Mouse (Mus musculus): ENCODE measurements at regions not wholly inside any gene's neighbourhood (a gene's known extent, or its start where the extent isn't known, plus 50 kb on each side); places are given as distances from the start of the nearest gene placed in this dataset.

- no peak overlapping the region for H3K27ac ChIP-seq (ENCODE audit: low read length)
- no peaks in the 10 kb centered on the region for H3K36me3 ChIP-seq (ENCODE audit: control insufficient read depth, insufficient read depth)
- no peak overlapping the region for H3K4me3 ChIP-seq (ENCODE audit: low read length)
- H3K4me1 ChIP-seq (ENCODE audit: control insufficient read depth, insufficient read depth, low read length), result peaks cover 7% of the 10 kb centered on the region; the same call in 1 of the 2 replicates
- H3K9me3 ChIP-seq (replicated peaks; ENCODE audit: control insufficient read depth, low read length), result peaks cover 9% of the 10 kb centered on the region
- no peak for ATAC-seq (replicated peaks; ENCODE audit: extremely low read depth, insufficient read depth, low FRiP score)
- no peak overlapping the region for H3K4me2 ChIP-seq (ENCODE audit: low read depth, low read length)
- no peaks in the 10 kb centered on the region for H3K27me3 ChIP-seq (ENCODE audit: control insufficient read depth, insufficient read depth, low read length)
- no peak overlapping the region for H3K9ac ChIP-seq (ENCODE audit: low read length)
- WGBS, result 89% methylated on average over 8 of the region's 8 CpGs
These were observed 745.1 kb upstream of the Gm19410 start for GRCm38 (mm10) chr8:35020480-35020879.

GRCm38 (mm10) chr8:35022649-35023048, 742.9 kb upstream of the Gm19410 start:
- Histone ChIP-seq H3K9me3 (replicated peaks; ENCODE audit: control insufficient read depth, low read length) (peaks cover 9% of the 10 kb centered on the region), H3K27me3 (ENCODE audit: control insufficient read depth, insufficient read depth, low read length) (no peaks in the 10 kb centered on the region), H3K27ac (ENCODE audit: low read length) (peak overlapping the region; percentile 23; the same call in 1 of the 2 replicates), H3K4me2 (ENCODE audit: low read depth, low read length) (peak overlapping the region; percentile 3; the same call in 1 of the 2 replicates), H3K4me1 (ENCODE audit: control insufficient read depth, insufficient read depth, low read length) (peaks cover 7% of the 10 kb centered on the region; the same call in 1 of the 2 replicates), H3K36me3 (ENCODE audit: control insufficient read depth, insufficient read depth) (no peaks in the 10 kb centered on the region), H3K4me3 (ENCODE audit: low read length) (no peak overlapping the region), H3K9ac (ENCODE audit: low read length) (no peak overlapping the region)
- peak; percentile 63; the same call in 1 of the 2 replicates for ATAC-seq (replicated peaks; ENCODE audit: extremely low read depth, insufficient read depth, low FRiP score)
- 37% methylated on average over 6 of the region's 6 CpGs for WGBS

GRCm38 (mm10) chr8:35047798-35048197, 717.8 kb upstream of the Gm19410 start:
- no peak overlapping the region for H3K4me2 ChIP-seq (ENCODE audit: low read depth, low read length)
- H3K27ac ChIP-seq (ENCODE audit: low read length), result no peak overlapping the region
- H3K9me3 ChIP-seq (replicated peaks; ENCODE audit: control insufficient read depth, low read length), result no peaks in the 10 kb centered on the region
- H3K4me3 ChIP-seq (ENCODE audit: low read length), result no peak overlapping the region
- no peaks in the 10 kb centered on the region for H3K4me1 ChIP-seq (ENCODE audit: control insufficient read depth, insufficient read depth, low read length)
- no peak overlapping the region for H3K9ac ChIP-seq (ENCODE audit: low read length)
- WGBS, result 64% methylated on average over 3 of the region's 3 CpGs
- no peaks in the 10 kb centered on the region for H3K36me3 ChIP-seq (ENCODE audit: control insufficient read depth, insufficient read depth)
- ATAC-seq (replicated peaks; ENCODE audit: extremely low read depth, insufficient read depth, low FRiP score), result no peak
- no peaks in the 10 kb centered on the region for H3K27me3 ChIP-seq (ENCODE audit: control insufficient read depth, insufficient read depth, low read length)

GRCm38 (mm10) chr8:35053444-35053843, 712.1 kb upstream of the Gm19410 start:
- no peak for ATAC-seq (replicated peaks; ENCODE audit: extremely low read depth, insufficient read depth, low FRiP score)
- H3K9me3 ChIP-seq (replicated peaks; ENCODE audit: control insufficient read depth, low read length), result 0 out of 2 replicates have a peak, but pooled peaks cover 3% of the 10 kb centered on the region
- no peaks in the 10 kb centered on the region; the same call in 1 of the 2 replicates for H3K4me1 ChIP-seq (ENCODE audit: control insufficient read depth, insufficient read depth, low read length)
- no peaks in the 10 kb centered on the region for H3K36me3 ChIP-seq (ENCODE audit: control insufficient read depth, insufficient read depth)
- no peak overlapping the region for H3K27ac ChIP-seq (ENCODE audit: low read length)
- no peak overlapping the region for H3K9ac ChIP-seq (ENCODE audit: low read length)
- WGBS, result 89% methylated on average over 4 of the region's 4 CpGs
- H3K4me2 ChIP-seq (ENCODE audit: low read depth, low read length), result no peak overlapping the region
- H3K27me3 ChIP-seq (ENCODE audit: control insufficient read depth, insufficient read depth, low read length), result no peaks in the 10 kb centered on the region
- H3K4me3 ChIP-seq (ENCODE audit: low read length), result no peak overlapping the region

DNA sequence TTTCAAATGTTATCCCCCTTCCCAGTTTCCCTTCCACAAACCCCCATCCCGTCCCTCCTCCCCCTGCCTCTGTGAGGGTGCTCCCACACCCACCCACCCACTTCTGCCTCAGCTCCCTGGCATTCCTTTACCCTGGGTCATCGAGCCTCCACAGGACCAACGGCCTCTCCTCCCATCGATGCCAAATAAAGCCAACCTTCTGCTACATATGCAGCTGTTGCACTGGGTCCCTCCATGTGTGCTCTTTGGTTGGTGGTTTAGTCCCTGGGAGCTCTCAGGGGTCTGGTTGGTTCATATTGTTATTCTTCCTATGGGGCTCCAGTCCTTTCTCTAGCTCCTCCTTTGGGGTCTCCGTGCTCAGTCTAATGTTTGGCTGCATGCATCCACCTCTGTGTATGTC, 704.5 kb upstream of the Gm19410 start:
- Histone ChIP-seq H3K9ac (ENCODE audit: low read length) (no peak overlapping the region), H3K27me3 (ENCODE audit: control insufficient read depth, insufficient read depth, low read length) (no peaks in the 10 kb centered on the region), H3K36me3 (ENCODE audit: control insufficient read depth, insufficient read depth) (no peaks in the 10 kb centered on the region), H3K9me3 (replicated peaks; ENCODE audit: control insufficient read depth, low read length) (peaks cover 10% of the 10 kb centered on the region; the same call in 1 of the 2 replicates), H3K4me3 (ENCODE audit: low read length) (no peak overlapping the region), H3K27ac (ENCODE audit: low read length) (no peak overlapping the region), H3K4me2 (ENCODE audit: low read depth, low read length) (no peak overlapping the region), H3K4me1 (ENCODE audit: control insufficient read depth, insufficient read depth, low read length) (no peaks in the 10 kb centered on the region)
- no peak for ATAC-seq (replicated peaks; ENCODE audit: extremely low read depth, insufficient read depth, low FRiP score)
- WGBS, result 79% methylated on average over 5 of the region's 5 CpGs

- Histone ChIP-seq H3K4me3 (ENCODE audit: low read length) (no peak overlapping the region), H3K36me3 (ENCODE audit: control insufficient read depth, insufficient read depth) (no peaks in the 10 kb centered on the region), H3K9me3 (replicated peaks; ENCODE audit: control insufficient read depth, low read length) (peaks cover 7% of the 10 kb centered on the region; the same call in 1 of the 2 replicates), H3K9ac (ENCODE audit: low read length) (no peak overlapping the region), H3K27me3 (ENCODE audit: control insufficient read depth, insufficient read depth, low read length) (no peaks in the 10 kb centered on the region), H3K27ac (ENCODE audit: low read length) (no peak overlapping the region), H3K4me1 (ENCODE audit: control insufficient read depth, insufficient read depth, low read length) (0 out of 2 replicates have a peak, but pooled peaks cover 3% of the 10 kb centered on the region), H3K4me2 (ENCODE audit: low read depth, low read length) (no peak overlapping the region)
- no peak for ATAC-seq (replicated peaks; ENCODE audit: extremely low read depth, insufficient read depth, low FRiP score)
- 79% methylated on average over 2 of the region's 2 CpGs for WGBS
These were observed 697.4 kb upstream of the Gm19410 start for GRCm38 (mm10) chr8:35068228-35068627.

- peak; percentile 63 for ATAC-seq (replicated peaks; ENCODE audit: extremely low read depth, insufficient read depth, low FRiP score)
- Histone ChIP-seq H3K36me3 (ENCODE audit: control insufficient read depth, insufficient read depth) (no peaks in the 10 kb centered on the region), H3K4me3 (ENCODE audit: low read length) (no peak overlapping the region), H3K4me2 (ENCODE audit: low read depth, low read length) (no peak overlapping the region), H3K27ac (ENCODE audit: low read length) (peak overlapping the region; percentile 63), H3K9ac (ENCODE audit: low read length) (no peak overlapping the region), H3K4me1 (ENCODE audit: control insufficient read depth, insufficient read depth, low read length) (0 out of 2 replicates have a peak, but pooled peaks cover 3% of the 10 kb centered on the region), H3K27me3 (ENCODE audit: control insufficient read depth, insufficient read depth, low read length) (no peaks in the 10 kb centered on the region), H3K9me3 (replicated peaks; ENCODE audit: control insufficient read depth, low read length) (no peaks in the 10 kb centered on the region; the same call in 1 of the 2 replicates)
- WGBS, result 56% methylated on average over 7 of the region's 7 CpGs
These were observed 695.2 kb upstream of the Gm19410 start for GRCm38 (mm10) chr8:35070246-35070989.

- Histone ChIP-seq H3K4me1 (ENCODE audit: control insufficient read depth, insufficient read depth, low read length) (0 out of 2 replicates have a peak, but pooled peaks cover under 1% of the 10 kb centered on the region), H3K4me2 (ENCODE audit: low read depth, low read length) (no peak overlapping the region), H3K9ac (ENCODE audit: low read length) (no peak overlapping the region), H3K27ac (ENCODE audit: low read length) (no peak overlapping the region), H3K36me3 (ENCODE audit: control insufficient read depth, insufficient read depth) (no peaks in the 10 kb centered on the region), H3K27me3 (ENCODE audit: control insufficient read depth, insufficient read depth, low read length) (no peaks in the 10 kb centered on the region), H3K9me3 (replicated peaks; ENCODE audit: control insufficient read depth, low read length) (no peaks in the 10 kb centered on the region), H3K4me3 (ENCODE audit: low read length) (no peak overlapping the region)
- ATAC-seq (replicated peaks; ENCODE audit: extremely low read depth, insufficient read depth, low FRiP score), result no peak
- 83% methylated on average over 10 of the region's 10 CpGs for WGBS
These were observed 689.6 kb upstream of the Gm19410 start for GRCm38 (mm10) chr8:35075971-35076370.

- H3K4me2 ChIP-seq (ENCODE audit: low read depth, low read length), result no peak overlapping the region
- no peak for ATAC-seq (replicated peaks; ENCODE audit: extremely low read depth, insufficient read depth, low FRiP score)
- H3K4me3 ChIP-seq (ENCODE audit: low read length), result no peak overlapping the region
- no peak overlapping the region for H3K27ac ChIP-seq (ENCODE audit: low read length)
- H3K4me1 ChIP-seq (ENCODE audit: control insufficient read depth, insufficient read depth, low read length), result no peaks in the 10 kb centered on the region
- no peaks in the 10 kb centered on the region for H3K9me3 ChIP-seq (replicated peaks; ENCODE audit: control insufficient read depth, low read length)
- 42% methylated on average over 1 of the region's 1 CpGs for WGBS
- no peaks in the 10 kb centered on the region for H3K27me3 ChIP-seq (ENCODE audit: control insufficient read depth, insufficient read depth, low read length)
- no peak overlapping the region for H3K9ac ChIP-seq (ENCODE audit: low read length)
- no peaks in the 10 kb centered on the region for H3K36me3 ChIP-seq (ENCODE audit: control insufficient read depth, insufficient read depth)
These were observed 682.4 kb upstream of the Gm19410 start for GRCm38 (mm10) chr8:35083161-35083560.
